Mouse (Mus musculus) Patski (cell line): ENCODE results near the gene Col26a1. TPM values are rescaled to one million over a fixed set of nuclear protein-coding genes. Genes with fewer than 3 reads are reported as not detected.
"Not testable (repeated sequence)": the region's sequence is repeated elsewhere in the genome, so short reads cannot be mapped to it uniquely, and the experiment has no call there.

Source experiments
- ATAC-seq: fragments of 100-300 bp; one replicate; pipeline ENCODE4 v1.8.0; 2021
- CTCF ChIA-PET: fragments of 350-600 bp; sonication (Branson Sonifier 250); formaldehyde crosslinking; loops from one replicate; lab custom pipeline; 2022; ENCODE audit warnings: inconsistent platforms; lab: Charles Lee
- POLR2A ChIA-PET: fragments of 350-600 bp; sonication (Branson Sonifier 250); formaldehyde crosslinking; loops from one replicate; lab custom pipeline; 2022; ENCODE audit warnings: antibody characterized with exemption, inconsistent platforms; lab: Charles Lee
- DNase-seq: peaks from one replicate; pipeline ENCODE4 v3.0.0-alpha.2; 2011; ENCODE audit warnings: low read depth, low spot score
- H3K27me3 ChIP-seq: fragments of 371-371 bp; one replicate; pipeline ENCODE4 v1.5.1; 2021
- CTCF ChIP-seq: fragments of 100-300 bp; IDR thresholded peaks from one replicate; pipeline ENCODE4 v1.5.1; 2021
- in situ Hi-C: fragments of 300-500 bp; cut with MboI; formaldehyde crosslinking; loops from 3 replicates; pipeline ENCODE4 v1.11.1; 2018; ENCODE audit warnings: low pct_unique_long_range_greater_than_20kb, mixed read lengths
- polyA plus RNA-seq: library from polyadenylated mRNA; unstranded; gene quantifications from one replicate; pipeline ENCODE4 v1.2.3, GENCODE M21; 2021

Col26a1 gene
- polyA plus RNA-seq, 1 experiment from 2014 or later: 0.09 TPM

DNA sequence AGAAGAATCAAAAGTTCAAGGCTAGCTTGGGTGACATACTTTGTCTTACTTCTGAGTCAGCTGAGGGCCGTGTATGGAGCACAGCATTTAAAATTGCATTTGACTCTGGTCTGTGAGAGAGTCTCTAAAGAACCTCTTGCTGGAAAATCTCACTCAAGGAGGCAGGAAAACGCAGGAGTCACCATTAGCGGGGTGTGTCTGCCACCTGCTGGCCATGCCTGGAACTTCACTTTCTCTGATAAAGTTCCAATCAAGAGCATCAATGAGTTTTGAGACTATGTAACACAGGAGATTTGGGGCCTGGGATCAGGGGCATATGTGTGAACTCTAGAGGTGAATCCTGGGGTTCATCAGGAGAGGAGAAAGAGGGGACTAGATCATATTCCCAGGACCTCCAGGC lies 127.3 kb downstream of the Col26a1 start:
- DNase-seq (no peak), ATAC-seq (no peak)
- ChIA-PET CTCF (interaction anchor here (0.8 to 1.3 kb wide), 4 partner anchors 11 to 47 kb away, joined by 3 to 4 read pairs (median 3); no protein-coding TSS in a partner anchor), POLR2A (no interaction called here)
- in situ Hi-C loops: loop anchor here (5.0 to 10.0 kb wide), 2 partner anchors 81 to 503 kb away; no protein-coding TSS in a partner anchor
- TF ChIP-seq CTCF: peak; percentile 93
- H3K27me3 ChIP-seq: no peaks in the 10 kb centered on the region

GRCm38 (mm10) chr5:136754053-136754591 lies 128.9 kb downstream of the Col26a1 start:
- ChIA-PET POLR2A (interaction anchor here (0.6 kb wide), 1 partner anchor 436 kb away, joined by 3 read pairs; no protein-coding TSS in a partner anchor), CTCF (no interaction called here)
- no peaks in the 10 kb centered on the region for H3K27me3 ChIP-seq
- DNase-seq (no peak), ATAC-seq (no peak)
- no peak for TF ChIP-seq CTCF
- in situ Hi-C loops: loop anchor here (5.0 to 10.0 kb wide), 2 partner anchors 47 to 79 kb away; no protein-coding TSS in a partner anchor

DNA sequence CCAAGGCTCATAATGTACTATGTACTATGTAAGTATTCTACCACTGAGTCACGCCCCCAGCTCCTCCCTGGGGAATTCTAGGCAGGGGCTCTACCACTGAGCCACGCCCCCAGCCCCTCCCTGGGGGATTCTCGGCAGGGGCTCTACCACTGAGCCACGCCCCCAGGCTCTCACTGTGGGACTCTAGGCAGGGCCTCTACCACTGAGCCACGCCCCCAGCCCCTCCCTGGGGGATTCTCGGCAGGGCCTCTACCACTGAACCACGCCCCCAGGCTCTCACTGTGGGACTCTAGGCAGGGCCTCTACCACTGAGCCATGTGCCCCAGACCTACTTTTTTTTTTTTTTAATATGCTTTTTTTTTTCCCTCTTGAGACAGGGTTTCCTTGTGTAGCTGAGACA lies 129.8 kb downstream of the Col26a1 start:
- POLR2A ChIA-PET: interaction anchor here (0.6 kb wide), 1 partner anchor 435 kb away, joined by 3 read pairs; no protein-coding TSS in a partner anchor
- H3K27me3 ChIP-seq, CTCF ChIA-PET, ATAC-seq, DNase-seq: not testable (repeated sequence)
- in situ Hi-C loops: loop anchor here (5.0 to 10.0 kb wide), 2 partner anchors 46 to 78 kb away; no protein-coding TSS in a partner anchor

- TF ChIP-seq CTCF: no peak
- H3K27me3 ChIP-seq: no peaks in the 10 kb centered on the region
- POLR2A ChIA-PET: no interaction called here
- in situ Hi-C loops: loop anchor here (5.0 to 10.0 kb wide), 2 partner anchors 45 to 77 kb away; no protein-coding TSS in a partner anchor
- ATAC-seq: no peak
- no peak for DNase-seq
- CTCF ChIA-PET: no interaction called here
Observed at GRCm38 (mm10) chr5:136752104-136752503, 130.9 kb downstream of the Col26a1 start.

GRCm38 (mm10) chr5:136746596-136746995 lies 136.4 kb downstream of the Col26a1 start:
- TF ChIP-seq CTCF: no peak
- in situ Hi-C loops: no loop called here
- peaks cover 21% of the 10 kb centered on the region for H3K27me3 ChIP-seq
- DNase-seq (no peak), ATAC-seq (no peak)
- CTCF ChIA-PET: no interaction called here
- POLR2A ChIA-PET: no interaction called here

- ChIA-PET CTCF (no interaction called here), POLR2A (no interaction called here)
- in situ Hi-C loops: no loop called here
- no peak for ATAC-seq
- TF ChIP-seq CTCF: no peak
- no peak for DNase-seq
- H3K27me3 ChIP-seq: peaks cover 34% of the 10 kb centered on the region
Observed at GRCm38 (mm10) chr5:136738918-136739317, 144.1 kb downstream of the Col26a1 start.

GRCm38 (mm10) chr5:136726271-136726670 lies 156.7 kb downstream of the Col26a1 start:
- CTCF ChIA-PET, DNase-seq, in situ Hi-C loops, ATAC-seq, POLR2A ChIA-PET: not testable (repeated sequence)
- peaks cover 17% of the 10 kb centered on the region for H3K27me3 ChIP-seq

DNA sequence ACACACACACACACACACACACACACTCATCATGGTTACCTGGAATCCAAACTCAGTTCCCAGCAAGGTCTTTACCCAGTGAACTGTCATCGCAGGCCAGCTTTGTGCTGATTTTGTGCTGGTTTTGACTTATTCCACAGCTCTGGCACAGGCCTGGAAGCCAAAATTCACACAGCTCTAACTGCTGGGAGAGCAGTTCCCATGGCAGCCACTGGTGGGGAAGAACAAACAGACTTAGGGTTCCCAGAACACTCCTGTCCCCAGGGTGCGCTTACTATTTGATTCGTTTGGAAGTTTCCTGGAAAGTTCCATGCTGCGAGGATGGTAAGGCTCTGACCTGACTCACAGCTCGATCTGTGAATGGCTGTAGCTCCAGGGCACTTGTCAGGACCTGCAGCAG lies 161.4 kb downstream of the Col26a1 start:
- ATAC-seq (no peak), DNase-seq (no peak)
- TF ChIP-seq CTCF: no peak
- ChIA-PET CTCF (no interaction called here), POLR2A (no interaction called here)
- peaks cover 10% of the 10 kb centered on the region for H3K27me3 ChIP-seq
- in situ Hi-C loops: no loop called here

GRCm38 (mm10) chr5:136718656-136719055 lies 164.4 kb downstream of the Col26a1 start:
- POLR2A ChIA-PET: no interaction called here
- DNase-seq: no peak
- CTCF ChIA-PET: no interaction called here
- no peak for TF ChIP-seq CTCF
- no peaks in the 10 kb centered on the region for H3K27me3 ChIP-seq
- no peak for ATAC-seq
- in situ Hi-C loops: no loop called here

- TF ChIP-seq CTCF: no peak
- POLR2A ChIA-PET: no interaction called here
- ATAC-seq: no peak
- no peaks in the 10 kb centered on the region for H3K27me3 ChIP-seq
- no peak for DNase-seq
- CTCF ChIA-PET: interaction anchor here (1.0 kb wide), 1 partner anchor 11 kb away, joined by 3 read pairs; no protein-coding TSS in a partner anchor
- in situ Hi-C loops: no loop called here
Observed at GRCm38 (mm10) chr5:136717573-136717854, 165.5 kb downstream of the Col26a1 start.

GRCm38 (mm10) chr5:136716696-136717572 lies 166.1 kb downstream of the Col26a1 start:
- CTCF ChIA-PET: interaction anchor here (0.8 to 1.0 kb wide), 2 partner anchors 11 to 62 kb away, joined by 3 read pairs; no protein-coding TSS in a partner anchor
- ATAC-seq: no peak

More at GRCm38 (mm10) chr5:136716696-136717572, 166.1 kb downstream of the Col26a1 start:
- H3K27me3 ChIP-seq: no peaks in the 10 kb centered on the region
- no peak for DNase-seq
- in situ Hi-C loops: no loop called here
- TF ChIP-seq CTCF: no peak
- POLR2A ChIA-PET: no interaction called here
